Mouse (Mus musculus) hindbrain, embryonic 12.5 days (tissue): ENCODE measurements at regions not wholly inside any gene's neighbourhood (a gene's known extent, or its start where the extent isn't known, plus 50 kb on each side); places are given as distances from the start of the nearest gene placed in this dataset.
A peak's percentile ranks its signal among the peaks of the same experiment; 100 is the strongest.

Experiments used
- ATAC-seq: fragments of 200-750 bp; cut with Nextera tagmentation; 2 replicates; pipeline ENCODE4 v1.8.0; 2017; ENCODE audit warnings: moderate TSS enrichment; ENCODE audit not compliant: low FRiP score
- H3K27ac ChIP-seq: fragments of 300-500 bp; sonication (generic); 2 replicates; pipeline ENCODE4 v1.5.1; 2016; ENCODE audit warnings: mild to moderate bottlenecking
- H3K27me3 ChIP-seq: fragments of 300-500 bp; sonication (generic); 2 replicates; pipeline ENCODE4 v1.6.1; 2016; ENCODE audit warnings: mild to moderate bottlenecking
- H3K36me3 ChIP-seq: fragments of 300-500 bp; sonication (generic); 2 replicates; pipeline ENCODE4 v1.6.1; 2016; ENCODE audit warnings: mild to moderate bottlenecking
- H3K4me1 ChIP-seq: fragments of 300-500 bp; sonication (generic); 2 replicates; pipeline ENCODE4 v1.6.1; 2016
- H3K4me2 ChIP-seq: fragments of 300-500 bp; sonication (generic); replicated peaks from 2 replicates; pipeline ENCODE4 v1.6.1; 2016; ENCODE audit warnings: mild to moderate bottlenecking
- H3K4me3 ChIP-seq: fragments of 300-500 bp; sonication (generic); 2 replicates; pipeline ENCODE4 v1.5.1; 2016; ENCODE audit warnings: mild to moderate bottlenecking
- H3K9ac ChIP-seq: fragments of 300-500 bp; sonication (generic); 2 replicates; pipeline ENCODE4 v1.6.1; 2016; ENCODE audit warnings: mild to moderate bottlenecking, moderate library complexity
- H3K9me3 ChIP-seq: fragments of 300-500 bp; sonication (generic); replicated peaks from 2 replicates; pipeline ENCODE4 v1.6.1; 2016; ENCODE audit warnings: mild to moderate bottlenecking
- WGBS: fragments of 180-500 bp; shearing (Covaris S2); methylation state at CpG from one replicate; pipeline ENCODE4 v1.1.7; 2016; 5-methylcytosine and 5-hydroxymethylcytosine counted together

DNA sequence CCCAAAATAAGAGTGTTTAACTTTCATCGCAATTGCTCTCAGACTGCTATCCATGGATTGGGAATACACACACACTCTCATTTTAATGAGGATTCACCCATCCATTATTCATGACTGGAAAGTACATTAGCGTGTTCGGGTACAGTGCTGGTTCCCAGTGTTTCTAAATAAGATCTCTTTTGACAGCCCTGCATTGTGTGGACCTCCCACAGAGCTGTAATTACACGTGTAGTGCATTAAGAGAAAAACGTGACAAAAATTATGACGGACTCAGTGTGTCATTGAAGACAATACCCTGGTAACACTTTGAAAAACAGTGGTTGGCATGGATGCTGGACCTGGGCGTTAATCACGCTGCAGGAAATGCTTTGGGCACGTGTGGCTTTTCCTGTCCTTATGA is 257.6 kb upstream of the Ppp2r3a start:
- H3K4me3 ChIP-seq: no peak overlapping the region
- 63% methylated on average over 9 of the region's 9 CpGs for WGBS
- no peak overlapping the region for H3K4me2 ChIP-seq
- ATAC-seq: no peak
- no peaks in the 10 kb centered on the region for H3K4me1 ChIP-seq
- H3K9ac ChIP-seq: no peak overlapping the region
- no peaks in the 10 kb centered on the region for H3K36me3 ChIP-seq
- H3K27me3 ChIP-seq: no peaks in the 10 kb centered on the region
- H3K9me3 ChIP-seq: no peaks in the 10 kb centered on the region
- no peak overlapping the region for H3K27ac ChIP-seq

GRCm38 (mm10) chr9:101507023-101507690 is 255.6 kb upstream of the Ppp2r3a start:
- Histone ChIP-seq H3K9me3 (no peaks in the 10 kb centered on the region), H3K4me1 (no peaks in the 10 kb centered on the region), H3K27me3 (no peaks in the 10 kb centered on the region), H3K4me2 (no peak overlapping the region), H3K9ac (no peak overlapping the region), H3K4me3 (no peak overlapping the region), H3K27ac (no peak overlapping the region), H3K36me3 (no peaks in the 10 kb centered on the region)
- ATAC-seq: no peak
- 84% methylated on average over 6 of the region's 6 CpGs for WGBS

DNA sequence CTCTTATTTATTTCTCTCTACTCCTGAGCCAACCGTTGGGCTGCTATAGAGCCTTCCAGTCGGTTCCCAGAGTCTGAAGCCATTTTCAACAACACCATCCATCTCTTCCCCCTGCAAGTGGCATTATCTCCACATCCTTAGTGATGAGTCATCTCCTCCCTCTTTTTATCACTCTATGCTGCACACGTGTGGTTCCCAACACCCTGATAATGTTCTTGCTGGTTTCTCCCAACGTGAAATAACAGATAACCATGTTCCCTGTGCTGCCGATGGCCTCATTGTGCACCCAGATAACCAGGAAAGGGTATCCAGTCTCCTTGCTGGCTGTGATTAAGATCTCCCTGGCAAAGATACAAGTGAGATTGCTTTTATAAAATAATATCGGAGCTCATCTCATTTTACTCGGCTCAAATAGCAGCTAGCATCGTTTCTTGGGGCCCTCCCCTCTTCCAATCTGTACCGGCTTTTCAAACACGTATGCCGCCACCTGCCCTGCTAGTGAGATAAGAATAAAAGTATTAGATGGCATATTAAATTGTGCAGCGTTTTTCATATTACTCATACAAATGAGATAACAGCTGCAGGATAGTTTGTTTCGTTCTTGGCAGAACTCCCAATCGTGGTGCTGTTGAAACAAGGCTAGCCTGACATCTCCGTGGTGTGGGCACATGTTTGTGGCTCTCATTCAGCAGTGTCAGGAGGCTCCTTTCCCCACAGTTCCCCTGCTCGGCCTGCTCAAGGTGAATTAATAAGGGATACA is 250.3 kb upstream of the Ppp2r3a start:
- no peak for ATAC-seq
- Histone ChIP-seq H3K4me2 (no peak overlapping the region), H3K4me3 (no peak overlapping the region), H3K27ac (no peak overlapping the region), H3K27me3 (no peaks in the 10 kb centered on the region), H3K9ac (no peak overlapping the region), H3K36me3 (no peaks in the 10 kb centered on the region), H3K9me3 (no peaks in the 10 kb centered on the region), H3K4me1 (no peaks in the 10 kb centered on the region)
- WGBS: 81% methylated on average over 16 of the region's 16 CpGs

- Histone ChIP-seq H3K27ac (no peak overlapping the region), H3K9ac (no peak overlapping the region), H3K4me1 (0 out of 2 replicates have a peak, but pooled peaks cover 5% of the 10 kb centered on the region), H3K9me3 (no peaks in the 10 kb centered on the region), H3K4me2 (no peak overlapping the region), H3K36me3 (no peaks in the 10 kb centered on the region), H3K27me3 (no peaks in the 10 kb centered on the region), H3K4me3 (no peak overlapping the region)
- ATAC-seq: no peak
- WGBS: 92% methylated on average over 3 of the region's 3 CpGs
Observed at GRCm38 (mm10) chr9:101501036-101501435, 249.4 kb upstream of the Ppp2r3a start.

DNA sequence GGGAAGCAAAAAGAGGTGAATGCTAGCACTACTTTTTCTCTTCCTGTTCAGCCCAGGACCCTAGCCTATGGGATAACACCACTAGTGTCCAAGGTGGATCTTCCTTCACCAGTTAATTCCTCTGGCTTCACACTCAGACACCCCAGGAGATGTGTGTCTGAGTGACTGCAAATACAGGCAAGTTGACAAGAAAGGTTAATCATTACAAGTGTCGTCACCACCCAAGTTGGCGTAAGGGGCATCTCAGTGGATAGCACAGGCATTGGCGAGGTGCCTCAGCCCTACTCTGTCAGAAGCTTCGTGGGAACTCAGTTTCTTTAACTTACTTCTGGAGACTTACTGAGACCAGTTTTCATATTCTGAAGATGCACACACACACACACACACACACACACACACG is 247.1 kb upstream of the Ppp2r3a start:
- no peak for ATAC-seq
- H3K4me2 ChIP-seq: no peak overlapping the region
- no peak overlapping the region for H3K4me3 ChIP-seq
- H3K9ac ChIP-seq: no peak overlapping the region
- H3K27ac ChIP-seq: no peak overlapping the region
- no peaks in the 10 kb centered on the region for H3K27me3 ChIP-seq
- H3K9me3 ChIP-seq: no peaks in the 10 kb centered on the region
- WGBS: 84% methylated on average over 5 of the region's 5 CpGs
- H3K4me1 ChIP-seq: 0 out of 2 replicates have a peak, but pooled peaks cover 5% of the 10 kb centered on the region
- H3K36me3 ChIP-seq: no peaks in the 10 kb centered on the region

DNA sequence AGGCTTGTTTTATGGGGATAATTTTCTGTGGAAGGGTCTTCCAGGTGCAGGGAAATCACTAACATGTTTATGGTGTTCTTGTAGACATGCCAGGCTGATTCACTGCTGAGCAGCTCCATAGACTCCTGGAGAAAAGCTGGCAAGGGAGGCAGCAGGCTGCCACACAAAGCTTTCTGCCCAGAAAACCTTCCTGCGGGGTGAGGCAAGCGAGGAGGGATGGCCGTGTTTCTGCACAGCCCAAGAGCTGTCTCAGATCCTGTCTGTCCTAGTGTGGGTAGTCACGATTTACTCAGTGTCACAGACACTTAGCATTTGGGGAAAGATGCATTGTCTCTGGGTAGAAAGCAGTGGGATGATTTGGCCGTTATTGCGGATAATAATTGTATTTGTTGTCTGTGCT is 244.2 kb upstream of the Ppp2r3a start:
- no peak overlapping the region for H3K4me2 ChIP-seq

GRCm38 (mm10) chr9:101489013-101489412 is 237.4 kb upstream of the Ppp2r3a start:
- no peak overlapping the region for H3K4me2 ChIP-seq
- no peak overlapping the region for H3K27ac ChIP-seq
- H3K9ac ChIP-seq: no peak overlapping the region
- H3K4me3 ChIP-seq: no peak overlapping the region
- 77% methylated on average over 6 of the region's 6 CpGs for WGBS
- no peaks in the 10 kb centered on the region for H3K27me3 ChIP-seq
- no peaks in the 10 kb centered on the region for H3K4me1 ChIP-seq
- no peak for ATAC-seq
- no peaks in the 10 kb centered on the region for H3K36me3 ChIP-seq
- no peaks in the 10 kb centered on the region for H3K9me3 ChIP-seq

More for the DNA sequence above, 244.2 kb upstream of the Ppp2r3a start:
- H3K9me3 ChIP-seq: no peaks in the 10 kb centered on the region
- 69% methylated on average over 6 of the region's 6 CpGs for WGBS
- ATAC-seq: no peak
- H3K9ac ChIP-seq: 0 out of 2 replicates have a peak overlapping the region, but pooled peaks have one; percentile 35
- H3K4me3 ChIP-seq: no peak overlapping the region
- 0 out of 2 replicates have a peak, but pooled peaks cover 5% of the 10 kb centered on the region for H3K4me1 ChIP-seq
- H3K27me3 ChIP-seq: no peaks in the 10 kb centered on the region
- H3K36me3 ChIP-seq: no peaks in the 10 kb centered on the region
- peak overlapping the region; percentile 57 for H3K27ac ChIP-seq

- no peak overlapping the region for H3K9ac ChIP-seq
- H3K4me2 ChIP-seq: no peak overlapping the region
- no peak overlapping the region for H3K27ac ChIP-seq
- H3K9me3 ChIP-seq: no peaks in the 10 kb centered on the region; the same call in 1 of the 2 replicates
- H3K4me3 ChIP-seq: no peak overlapping the region
- H3K36me3 ChIP-seq: no peaks in the 10 kb centered on the region
- WGBS: 68% methylated on average over 3 of the region's 3 CpGs
- peaks cover 19% of the 10 kb centered on the region for H3K4me1 ChIP-seq
- ATAC-seq: no peak
- H3K27me3 ChIP-seq: no peaks in the 10 kb centered on the region
Observed at GRCm38 (mm10) chr9:101476223-101476622, 224.6 kb upstream of the Ppp2r3a start.

- Histone ChIP-seq H3K4me2 (no peak overlapping the region), H3K4me3 (no peak overlapping the region), H3K4me1 (peaks cover 23% of the 10 kb centered on the region), H3K36me3 (no peaks in the 10 kb centered on the region), H3K9ac (no peak overlapping the region), H3K27me3 (0 out of 2 replicates have a peak, but pooled peaks cover 2% of the 10 kb centered on the region), H3K9me3 (0 out of 2 replicates have a peak, but pooled peaks cover 3% of the 10 kb centered on the region), H3K27ac (peak overlapping the region; percentile 92)
- WGBS: 64% methylated on average over 4 of the region's 4 CpGs
- peak; percentile 41 for ATAC-seq
Observed at GRCm38 (mm10) chr9:101473074-101473461, 221.5 kb upstream of the Ppp2r3a start.

DNA sequence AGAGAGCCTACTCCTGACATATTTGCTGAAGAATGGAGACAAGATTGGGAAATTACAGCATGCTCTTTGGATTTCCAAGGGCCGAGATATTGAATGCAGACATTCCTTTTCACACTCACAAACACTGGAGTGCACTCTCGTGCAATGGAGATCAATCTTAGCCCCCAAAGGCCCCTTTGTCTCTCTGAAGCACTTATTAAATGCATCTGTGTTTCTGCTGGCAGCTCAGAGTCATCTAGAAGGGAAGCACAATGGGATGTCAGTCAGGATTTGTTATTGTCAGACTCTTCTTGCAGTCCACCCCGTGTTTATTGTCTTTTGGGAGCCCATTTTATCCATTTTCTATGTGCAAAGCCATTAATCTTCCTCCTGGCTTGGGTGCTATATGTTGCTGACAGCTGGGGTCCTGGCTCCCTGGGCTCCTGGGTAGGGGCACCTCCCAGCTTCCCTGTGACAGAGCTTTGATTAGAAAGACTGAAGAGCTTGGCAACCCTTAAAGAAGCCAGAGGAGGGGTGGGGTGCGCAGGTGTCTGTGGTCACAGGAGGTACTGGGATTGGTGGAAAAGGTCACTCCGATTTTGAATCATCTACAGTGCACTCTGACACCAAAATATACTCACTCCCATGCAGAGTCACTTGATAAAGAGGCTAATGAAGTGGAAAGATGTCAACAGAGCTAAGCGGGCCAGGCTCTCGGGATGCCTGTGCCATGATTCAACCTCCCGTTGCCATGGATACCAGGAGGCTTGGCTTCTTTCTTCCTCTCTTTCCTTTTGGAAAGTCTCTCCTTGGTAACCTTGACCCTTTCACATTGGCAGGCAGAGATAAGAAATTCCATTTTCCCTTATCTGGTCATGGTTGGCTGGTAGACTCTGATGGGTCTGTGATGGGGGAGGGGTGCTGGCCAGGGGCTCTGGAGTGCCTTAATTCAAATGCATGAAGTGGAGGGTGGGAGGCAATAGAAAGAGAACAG is 220.8 kb upstream of the Ppp2r3a start:
- 24% methylated on average over 8 of the region's 8 CpGs for WGBS
- Histone ChIP-seq H3K27ac (peak overlapping the region; percentile 92), H3K9me3 (0 out of 2 replicates have a peak, but pooled peaks cover 3% of the 10 kb centered on the region), H3K4me2 (peak overlapping the region; percentile 17), H3K4me3 (no peak overlapping the region), H3K4me1 (peaks cover 23% of the 10 kb centered on the region), H3K9ac (no peak overlapping the region), H3K27me3 (0 out of 2 replicates have a peak, but pooled peaks cover 2% of the 10 kb centered on the region), H3K36me3 (no peaks in the 10 kb centered on the region)
- ATAC-seq: peak; percentile 92

DNA sequence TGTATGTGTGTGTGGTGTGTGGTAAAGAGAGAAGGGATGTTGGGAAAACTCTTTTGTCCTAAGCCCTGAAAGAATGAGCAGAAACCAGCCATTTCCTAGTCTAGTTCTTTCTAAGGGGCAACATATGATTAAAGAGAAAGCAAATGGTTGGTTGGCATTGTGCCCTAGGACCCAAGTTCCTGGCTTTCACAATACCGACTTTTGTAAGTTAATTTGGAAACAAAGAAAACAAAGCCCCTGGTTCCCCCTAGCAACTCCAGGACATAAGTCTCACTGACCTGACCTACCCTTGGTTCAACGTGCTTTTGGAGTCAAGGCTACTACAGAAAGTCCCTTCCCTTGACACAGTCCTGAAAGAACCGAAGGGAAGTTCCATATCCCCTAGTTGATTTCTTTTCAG is 220.1 kb upstream of the Ppp2r3a start:
- ATAC-seq: no peak
- Histone ChIP-seq H3K27me3 (0 out of 2 replicates have a peak, but pooled peaks cover 2% of the 10 kb centered on the region), H3K27ac (peak overlapping the region; percentile 92), H3K4me1 (peaks cover 23% of the 10 kb centered on the region), H3K9ac (no peak overlapping the region), H3K4me2 (no peak overlapping the region; the same call in 1 of the 2 replicates), H3K36me3 (no peaks in the 10 kb centered on the region), H3K9me3 (0 out of 2 replicates have a peak, but pooled peaks cover 3% of the 10 kb centered on the region), H3K4me3 (no peak overlapping the region)
- 29% methylated on average over 3 of the region's 3 CpGs for WGBS

GRCm38 (mm10) chr9:101469756-101470155 is 218.2 kb upstream of the Ppp2r3a start:
- Histone ChIP-seq H3K4me3 (no peak overlapping the region), H3K4me1 (peaks cover 26% of the 10 kb centered on the region), H3K36me3 (no peaks in the 10 kb centered on the region), H3K9me3 (0 out of 2 replicates have a peak, but pooled peaks cover 3% of the 10 kb centered on the region), H3K27me3 (0 out of 2 replicates have a peak, but pooled peaks cover 2% of the 10 kb centered on the region), H3K9ac (no peak overlapping the region), H3K27ac (no peak overlapping the region), H3K4me2 (no peak overlapping the region)
- WGBS: 94% methylated on average over 3 of the region's 3 CpGs
- no peak for ATAC-seq
